Comparison of ENCODE assay signal across 18 mouse cellular contexts in genomic region chr9:117720161-117720598, GRCm38 (mm10).
DNase-seq lines count a peak whose midpoint lies in the region; ATAC-seq lines count a peak whose summit lies in the region.
"Had no signal": no experiment of that assay in that cellular context is flagged by ENCODE, and none has a peak within 500 bp of the region (broad histone marks: within the 10 kb centered on the region; RNA-seq: fewer than 3 reads in every experiment).

No protein-coding gene starts in this region.

- no peak overlapping the region for H3K4me2 ChIP-seq in kidney, embryonic 15.5 days
- no peak overlapping the region for H3K4me2 ChIP-seq in lung, embryonic 15.5 days
- no peak overlapping the region for H3K4me2 ChIP-seq in forebrain, embryonic 16.5 days (ENCODE audit: low read length)
- H3K4me2 ChIP-seq: forebrain, embryonic 12.5 days; heart, embryonic 13.5 days; midbrain, embryonic 12.5 days had no signal

- no peak overlapping the region for H3K4me3 ChIP-seq in kidney, embryonic 15.5 days (replicated peaks)
- no peak overlapping the region for H3K4me3 ChIP-seq in lung, embryonic 15.5 days
- no peak overlapping the region for H3K4me3 ChIP-seq in forebrain, embryonic 16.5 days (replicated peaks; ENCODE audit: low read length)
- H3K4me3 ChIP-seq: forebrain, embryonic 12.5 days; heart, embryonic 13.5 days; midbrain, embryonic 12.5 days; myocyte had no signal

- no peak for DNase-seq in kidney, adult 11 months
- DNase-seq in forelimb bud, embryonic 11.5 days (ENCODE audit: low read depth, low spot score): peak; percentile 36
- DNase-seq in mesoderm, embryonic 11.5 days (ENCODE audit: low read depth, low spot score): peak; percentile 56
- no peak for DNase-seq in frontal cortex, adult 2 months (ENCODE audit: extremely low spot score in 1 of 2, low spot score in 1 of 2)
- DNase-seq: adrenal gland, postnatal 14 days; cerebellum, adult 18-20 months; heart, postnatal 36 days; retina, postnatal 1 day had no signal

- no peaks in the 10 kb centered on the region for H3K27me3 ChIP-seq in kidney, embryonic 15.5 days
- no peaks in the 10 kb centered on the region for H3K27me3 ChIP-seq in lung, embryonic 15.5 days
- no peaks in the 10 kb centered on the region for H3K27me3 ChIP-seq in forebrain, embryonic 16.5 days (replicated peaks; ENCODE audit: control insufficient read depth, insufficient read depth, low read length)
- H3K27me3 ChIP-seq: forebrain, embryonic 12.5 days; heart, embryonic 13.5 days; midbrain, embryonic 12.5 days; Patski had no signal

- 57% methylated on average over 7 of the region's 7 CpGs for WGBS in kidney, embryonic 15.5 days
- WGBS in lung, embryonic 15.5 days: 35% methylated on average over 7 of the region's 7 CpGs
- WGBS in forebrain, embryonic 16.5 days: 89% methylated on average over 7 of the region's 7 CpGs

- H3K9ac ChIP-seq in kidney, embryonic 15.5 days: no peak overlapping the region
- H3K9ac ChIP-seq in lung, embryonic 15.5 days: no peak overlapping the region
- H3K9ac ChIP-seq in forebrain, embryonic 16.5 days (replicated peaks; ENCODE audit: low read depth, low read length): no peak overlapping the region
- H3K9ac ChIP-seq: forebrain, embryonic 12.5 days; heart, embryonic 13.5 days; midbrain, embryonic 12.5 days had no signal

- H3K9me3 ChIP-seq in kidney, embryonic 15.5 days (replicated peaks): no peaks in the 10 kb centered on the region
- H3K9me3 ChIP-seq in lung, embryonic 15.5 days: no peaks in the 10 kb centered on the region
- no peaks in the 10 kb centered on the region for H3K9me3 ChIP-seq in forebrain, embryonic 16.5 days (ENCODE audit: control insufficient read depth, low read length)
- H3K9me3 ChIP-seq: forebrain, embryonic 12.5 days; heart, embryonic 13.5 days; midbrain, embryonic 12.5 days had no signal

- H3K36me3 ChIP-seq in kidney, embryonic 15.5 days: no peaks in the 10 kb centered on the region
- H3K36me3 ChIP-seq in lung, embryonic 15.5 days: no peaks in the 10 kb centered on the region
- H3K36me3 ChIP-seq in forebrain, embryonic 16.5 days (ENCODE audit: control insufficient read depth, insufficient read depth): no peaks in the 10 kb centered on the region
- H3K36me3 ChIP-seq: forebrain, embryonic 12.5 days; heart, embryonic 13.5 days; midbrain, embryonic 12.5 days had no signal

- ATAC-seq in kidney, embryonic 15.5 days (replicated peaks; ENCODE audit: low FRiP score): peak; percentile 58; the same call in 1 of the 2 replicates
- peak; percentile 92 for ATAC-seq in lung, embryonic 15.5 days (ENCODE audit: borderline replicate concordance, extremely low read depth, low FRiP score, low TSS enrichment)
- ATAC-seq in forebrain, embryonic 16.5 days: no peak
- ATAC-seq: activated CD4-positive, CD25-positive, alpha-beta regulatory T cell, adult 4 months; hindbrain, embryonic 16.5 days; Patski had no signal

- H3K4me1 ChIP-seq in kidney, embryonic 15.5 days: no peaks in the 10 kb centered on the region
- H3K4me1 ChIP-seq in lung, embryonic 15.5 days: 0 out of 2 replicates have a peak, but pooled peaks cover 4% of the 10 kb centered on the region
- H3K4me1 ChIP-seq in forebrain, embryonic 16.5 days (replicated peaks; ENCODE audit: control insufficient read depth, insufficient read depth, low read length): no peaks in the 10 kb centered on the region
- H3K4me1 ChIP-seq: forebrain, embryonic 12.5 days; heart, embryonic 13.5 days; midbrain, embryonic 12.5 days had no signal

- peak overlapping the region; percentile 61; the same call in 1 of the 2 replicates for H3K27ac ChIP-seq in kidney, embryonic 15.5 days
- H3K27ac ChIP-seq in lung, embryonic 15.5 days: peak overlapping the region; percentile 74
- no peak overlapping the region for H3K27ac ChIP-seq in forebrain, embryonic 16.5 days (ENCODE audit: low read length)
- H3K27ac ChIP-seq: forebrain, embryonic 12.5 days; heart, embryonic 13.5 days; midbrain, embryonic 12.5 days had no signal

Comparison
In these comparisons a context has a peak if more than half of its experiments do, and no peak if none do; other contexts are left out.
1. DNase-seq: peak in forelimb bud, embryonic 11.5 days (single experiment) and mesoderm, embryonic 11.5 days (single experiment); none in kidney, adult 11 months (single experiment) and frontal cortex, adult 2 months (0 of 2).